Mouse (Mus musculus) telencephalon, adult 2 months (tissue): ENCODE measurements at regions not wholly inside any gene's neighbourhood (a gene's known extent, or its start where the extent isn't known, plus 50 kb on each side); places are given as distances from the start of the nearest gene placed in this dataset.

Experiments
- DNase-seq: peaks from one replicate; pipeline ENCODE4 v3.0.0-alpha.2; 2011; ENCODE audit warnings: low read depth, low spot score

DNA sequence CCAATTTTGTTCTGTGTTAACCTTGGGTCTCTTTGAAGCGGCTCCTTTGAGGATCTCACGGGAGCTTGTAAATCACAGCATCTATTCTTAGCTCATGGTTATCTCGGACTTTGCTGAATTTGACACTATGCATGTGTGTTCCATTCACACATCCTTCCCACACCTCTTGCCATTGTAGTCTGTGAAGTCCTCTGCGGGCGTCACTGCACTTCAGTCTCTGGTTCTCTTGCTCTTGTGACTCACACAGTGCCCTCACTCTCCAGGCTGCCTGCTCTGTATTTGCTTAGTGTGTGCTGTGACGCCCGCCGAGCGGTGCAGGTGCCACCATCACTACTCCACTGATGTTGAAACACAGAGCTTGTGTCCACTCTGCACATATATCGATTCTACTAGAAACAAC is 1271.2 kb downstream of the Synb start:
- DNase-seq = no peak

DNA sequence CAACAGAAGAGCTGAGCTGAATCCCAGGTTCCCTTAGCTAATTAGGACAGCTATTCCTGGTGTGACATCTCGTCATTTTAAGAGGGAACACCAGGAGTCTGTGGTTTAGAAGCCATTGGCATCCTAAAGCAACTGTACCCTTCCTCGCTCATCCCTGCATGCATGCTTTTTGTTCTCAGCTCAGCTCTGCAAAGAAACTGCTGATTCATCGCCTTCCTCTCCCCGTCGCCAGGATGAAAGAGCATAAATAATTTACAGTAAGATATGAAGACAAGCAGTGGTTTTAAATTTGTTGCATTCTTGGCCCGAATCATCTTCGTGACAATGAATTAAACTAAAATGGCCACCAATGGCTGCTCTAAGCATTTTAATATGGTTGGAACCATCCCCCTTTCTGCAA is 1272.9 kb downstream of the Synb start:
- no peak for DNase-seq

DNA sequence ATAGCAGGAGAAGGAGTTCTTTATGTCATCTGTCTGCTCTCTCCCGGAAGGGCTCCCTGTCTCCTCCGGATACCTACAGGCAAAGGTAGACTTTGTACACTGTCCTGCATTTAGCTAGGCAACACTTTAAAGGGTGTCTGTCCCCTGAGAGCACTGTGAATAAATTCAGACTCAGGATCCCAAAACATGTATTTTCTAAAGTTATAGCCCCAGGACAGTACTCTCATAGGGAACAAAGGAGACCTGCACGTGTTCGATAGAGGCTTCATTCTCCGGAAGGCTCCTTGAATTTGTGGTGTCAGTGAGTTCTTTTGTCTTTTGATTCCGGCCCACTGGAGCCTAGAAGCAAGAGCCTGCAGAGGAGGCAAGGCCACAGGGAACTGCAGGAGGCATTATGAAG is 1273.3 kb downstream of the Synb start:
- no peak for DNase-seq

DNA sequence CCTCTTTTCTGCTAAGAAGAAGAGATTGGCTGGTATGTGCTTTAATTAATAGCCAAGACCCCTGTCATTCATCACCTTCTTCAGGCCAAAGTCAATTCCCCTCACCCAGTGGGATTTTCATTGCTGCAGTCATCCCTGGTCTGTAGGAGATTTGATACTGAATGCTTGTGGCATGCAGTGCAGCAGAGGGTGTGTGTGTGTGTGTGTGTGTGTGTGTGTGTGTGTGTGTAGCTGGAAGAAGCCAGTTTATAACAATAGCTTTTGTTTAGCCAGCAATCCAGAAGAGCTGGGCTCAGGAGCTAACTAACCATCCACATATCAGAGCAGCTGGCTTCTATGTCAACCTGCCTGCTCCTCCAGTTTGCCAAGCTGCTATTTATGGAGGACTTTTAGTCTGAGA is 1275.4 kb downstream of the Synb start:
- no peak for DNase-seq

GRCm38 (mm10) chr14:67996790-67997417 is 1297.2 kb downstream of the Synb start:
- no peak for DNase-seq

- DNase-seq = peak; percentile 84
These were observed 1300.5 kb downstream of the Synb start for GRCm38 (mm10) chr14:67993611-67994051.

- peak; percentile 82 for DNase-seq
These were observed 1301.0 kb downstream of the Synb start for GRCm38 (mm10) chr14:67993142-67993541.

DNA sequence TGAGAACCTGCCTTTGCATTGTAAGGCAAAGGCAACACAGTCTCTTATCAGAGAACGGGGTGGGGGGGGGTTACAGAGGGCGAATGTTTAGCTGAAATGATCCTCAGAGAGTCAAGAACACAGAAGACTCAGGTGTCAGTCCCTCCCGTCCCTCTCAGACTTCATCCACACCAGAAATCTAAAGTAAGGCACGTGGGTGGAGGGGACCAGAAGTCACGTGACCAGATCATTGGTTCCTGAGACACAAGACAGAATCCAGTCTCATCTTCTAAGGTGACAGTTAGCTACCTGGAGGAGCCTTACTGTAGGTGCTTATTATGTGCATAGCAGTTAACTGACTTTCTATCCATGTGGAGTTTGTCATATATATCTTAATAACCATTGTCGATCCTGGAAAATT is 1302.0 kb downstream of the Synb start:
- DNase-seq = no peak

DNA sequence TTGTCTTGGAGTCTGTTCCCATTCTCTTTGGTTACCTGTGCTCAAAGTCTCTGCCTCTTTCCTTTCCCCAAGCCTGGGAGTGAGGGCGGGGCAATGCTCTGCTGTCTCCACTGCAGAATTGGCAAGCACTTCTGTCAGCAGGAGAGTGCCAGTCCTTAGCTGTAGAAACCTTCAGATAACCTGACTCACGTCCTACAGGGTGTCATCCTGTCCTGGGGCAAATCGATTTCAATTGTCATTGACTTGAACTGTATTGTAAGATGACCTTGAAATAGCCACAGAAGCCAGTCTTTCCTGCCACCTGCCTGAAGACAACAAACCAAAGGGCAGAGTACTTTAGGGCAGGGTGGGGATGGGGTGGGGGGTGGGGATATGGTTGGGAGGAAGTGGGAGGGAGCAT is 1303.8 kb downstream of the Synb start:
- no peak for DNase-seq
